Mouse (Mus musculus) natural killer cell, adult 2 months (primary cell): ENCODE measurements around the gene Mtf1.

ENCODE experiments used
- DNase-seq, 2 experiments: peaks; one replicate each; pipeline ENCODE4 v3.0.0; 2022; ENCODE audit warnings: low spot score in 2 of 2

Gene Mtf1

DNA sequence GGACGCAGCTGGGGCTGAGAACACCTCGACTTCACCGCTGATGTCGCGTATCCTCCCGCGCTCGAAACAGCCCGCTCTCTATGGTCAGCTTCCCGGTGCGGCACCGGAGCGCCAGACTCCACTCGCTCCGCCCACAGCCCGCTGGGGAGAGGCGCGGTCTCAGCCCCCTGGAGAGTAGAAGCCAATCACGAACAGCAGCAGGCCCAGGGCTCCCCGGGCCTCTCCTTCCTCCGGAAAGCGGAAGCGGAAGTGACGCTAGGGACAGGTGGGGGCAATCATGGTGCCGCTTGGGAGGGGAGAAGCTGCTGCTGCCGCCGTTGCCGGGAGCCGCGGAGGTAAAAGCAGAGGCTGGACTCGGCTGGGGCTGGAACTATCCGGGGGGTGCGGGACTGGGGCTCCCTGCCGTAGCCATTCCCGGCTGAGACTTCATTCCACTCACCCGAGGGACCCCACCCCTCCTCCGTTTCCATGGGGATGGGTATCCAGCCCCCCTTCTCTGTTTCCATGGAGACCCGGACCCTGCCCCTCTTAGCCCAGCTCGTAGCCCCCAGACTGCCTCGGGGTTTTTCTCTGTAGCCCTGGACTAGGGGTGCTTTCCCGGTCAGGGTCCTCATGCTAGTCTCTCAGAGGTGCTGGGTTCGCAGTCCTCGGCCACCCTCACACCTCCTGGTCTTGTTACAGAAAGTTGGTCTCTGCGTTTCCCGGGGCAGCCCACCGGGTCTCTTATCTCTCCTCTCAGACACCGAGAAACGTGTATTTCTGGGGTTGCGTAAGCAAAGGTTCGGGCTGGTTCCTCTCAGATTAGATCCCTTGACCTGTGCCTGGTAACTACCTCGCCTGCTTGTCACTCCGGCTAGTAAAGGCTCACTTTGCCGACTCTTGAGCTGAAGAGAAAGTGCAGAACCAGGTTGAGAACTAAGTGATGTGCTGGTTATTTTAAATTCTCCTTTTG lies 681 bp downstream of the Mtf1 start:
- DNase-seq: peak; percentile 96 to 97

GRCm38 (mm10) chr4:124803406-124803805 lies 1.5 kb downstream of the Mtf1 start:
- no peak for DNase-seq

- DNase-seq: no peak
Observed at GRCm38 (mm10) chr4:124808511-124808910, 6.6 kb downstream of the Mtf1 start.

GRCm38 (mm10) chr4:124809136-124809883 lies 7.4 kb downstream of the Mtf1 start:
- no peak for DNase-seq

- no peak for DNase-seq
Observed at GRCm38 (mm10) chr4:124810056-124810455, 8.2 kb downstream of the Mtf1 start.

- DNase-seq: no peak
Observed at GRCm38 (mm10) chr4:124811347-124811975, 9.6 kb downstream of the Mtf1 start.

- DNase-seq: no peak
Observed at GRCm38 (mm10) chr4:124815901-124816300, 14.0 kb downstream of the Mtf1 start.

DNA sequence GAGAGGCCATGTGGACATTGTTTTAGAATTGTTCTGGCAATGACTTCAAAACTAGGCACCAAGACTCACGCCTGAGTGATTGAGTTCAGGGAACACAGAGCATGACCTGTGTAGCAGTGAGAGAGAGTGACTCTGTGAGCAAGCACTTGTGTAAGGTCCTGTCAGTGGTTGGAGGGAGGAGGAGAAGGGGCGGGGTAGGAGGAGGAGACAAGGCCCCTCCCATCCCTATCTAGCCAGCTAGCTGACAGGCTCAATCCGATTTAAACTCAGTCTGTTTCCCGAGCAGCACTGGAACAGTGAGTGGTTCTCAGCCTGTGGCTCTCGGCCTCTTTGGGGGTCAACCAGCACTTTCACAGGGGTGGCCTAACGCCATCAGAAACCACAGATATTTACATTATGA lies 15.9 kb downstream of the Mtf1 start:
- DNase-seq: no peak

GRCm38 (mm10) chr4:124818832-124819231 lies 16.9 kb downstream of the Mtf1 start:
- no peak for DNase-seq

DNA sequence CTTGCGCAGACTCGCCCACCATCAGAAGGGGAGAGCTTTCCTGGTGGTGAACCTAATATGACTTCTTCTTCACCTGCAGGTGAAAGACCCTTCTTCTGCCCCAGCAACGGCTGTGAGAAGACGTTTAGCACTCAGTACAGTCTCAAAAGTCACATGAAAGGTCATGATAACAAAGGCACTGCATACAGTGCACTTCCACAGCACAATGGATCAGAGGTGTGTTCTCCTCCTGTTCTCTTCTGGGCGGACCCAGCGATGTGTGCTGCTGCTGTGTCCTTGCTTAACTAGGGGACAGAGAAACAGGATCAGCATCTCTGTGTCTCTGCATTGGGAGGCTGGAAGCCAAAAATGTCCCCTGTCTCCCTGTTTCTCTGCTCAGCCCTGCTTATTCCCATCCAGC lies 23.1 kb downstream of the Mtf1 start:
- no peak for DNase-seq

DNA sequence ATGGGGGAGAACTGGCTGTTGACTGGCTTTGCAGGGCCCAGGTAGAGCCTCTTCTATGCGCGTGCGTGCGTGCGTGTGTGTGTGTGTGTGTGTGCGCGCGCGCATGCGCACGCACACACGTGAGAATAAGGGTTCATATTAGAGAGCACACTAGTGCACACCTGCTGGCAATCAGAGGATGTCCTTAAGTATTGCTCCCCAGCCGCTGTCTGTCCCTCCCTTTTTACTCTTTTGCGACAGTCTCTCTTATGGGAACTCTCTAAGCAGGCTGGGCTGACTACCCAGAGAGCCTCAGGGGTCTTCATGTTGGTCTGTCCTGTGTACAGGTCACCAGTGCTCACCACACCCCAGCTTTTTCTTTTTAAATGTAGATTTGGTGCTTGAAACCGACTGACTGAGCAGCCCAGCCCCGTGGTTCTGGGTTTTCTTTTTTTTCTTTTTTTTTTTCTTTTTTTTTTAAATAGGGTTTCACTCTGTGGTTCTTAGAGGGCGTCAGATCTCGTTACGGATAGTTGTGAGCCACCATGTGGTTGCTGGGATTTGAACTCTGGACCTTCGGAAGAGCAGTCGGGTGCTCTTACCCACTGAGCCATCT lies 23.6 kb downstream of the Mtf1 start:
- no peak for DNase-seq

DNA sequence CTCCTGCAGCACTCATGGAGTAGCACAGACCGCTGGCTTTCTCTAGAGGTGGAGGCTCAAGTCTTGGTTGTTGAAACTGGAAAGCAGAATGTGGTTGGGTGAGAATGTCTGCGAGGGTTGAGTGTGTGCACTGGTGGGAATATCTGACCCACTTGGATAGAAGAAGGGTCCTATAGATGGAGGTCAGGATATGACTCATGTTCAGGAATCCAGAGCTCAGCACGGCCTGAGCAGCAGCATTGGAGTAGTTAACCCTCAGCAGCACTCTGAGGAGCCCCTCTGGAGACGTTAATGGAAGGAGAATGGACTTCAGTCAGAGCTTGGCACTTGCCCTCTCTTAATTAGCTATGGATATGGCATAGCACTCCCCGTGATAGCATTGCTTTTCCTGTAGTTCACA lies 27.8 kb downstream of the Mtf1 start:
- DNase-seq: no peak

DNA sequence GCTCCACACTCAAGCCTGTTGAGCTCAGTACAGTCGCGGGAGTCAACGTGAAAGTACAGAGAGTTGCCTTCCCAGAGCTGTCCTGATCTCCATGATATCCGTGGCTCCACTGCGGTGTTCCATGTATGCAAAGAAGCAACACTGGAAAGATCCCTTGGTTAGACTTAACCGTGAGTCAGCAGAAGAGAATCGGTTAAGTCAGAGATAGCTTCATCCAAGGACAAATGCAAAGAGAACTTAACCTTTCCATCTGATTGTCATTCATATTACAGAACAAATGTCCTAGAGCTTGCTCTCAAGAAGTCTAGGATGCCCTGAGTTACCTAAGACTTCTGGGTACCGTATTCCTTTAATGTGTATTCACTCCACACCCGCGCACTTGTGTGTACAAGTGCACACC lies 30.9 kb downstream of the Mtf1 start:
- no peak for DNase-seq

- DNase-seq: no peak
Observed at GRCm38 (mm10) chr4:124838035-124838700, 36.3 kb downstream of the Mtf1 start.

- peak in 1 of 2 experiments; percentile 15 for DNase-seq
Observed at GRCm38 (mm10) chr4:124840998-124841397, 39.1 kb downstream of the Mtf1 start.

- DNase-seq: peak in 1 of 2 experiments; percentile 31
Observed at GRCm38 (mm10) chr4:124843493-124843892, 41.6 kb downstream of the Mtf1 start.

GRCm38 (mm10) chr4:124847573-124847972 lies 45.7 kb downstream of the Mtf1 start:
- DNase-seq: peak; percentile 72 to 81

GRCm38 (mm10) chr4:124849631-124850260 lies 47.8 kb downstream of the Mtf1 start:
- no peak for DNase-seq

DNA sequence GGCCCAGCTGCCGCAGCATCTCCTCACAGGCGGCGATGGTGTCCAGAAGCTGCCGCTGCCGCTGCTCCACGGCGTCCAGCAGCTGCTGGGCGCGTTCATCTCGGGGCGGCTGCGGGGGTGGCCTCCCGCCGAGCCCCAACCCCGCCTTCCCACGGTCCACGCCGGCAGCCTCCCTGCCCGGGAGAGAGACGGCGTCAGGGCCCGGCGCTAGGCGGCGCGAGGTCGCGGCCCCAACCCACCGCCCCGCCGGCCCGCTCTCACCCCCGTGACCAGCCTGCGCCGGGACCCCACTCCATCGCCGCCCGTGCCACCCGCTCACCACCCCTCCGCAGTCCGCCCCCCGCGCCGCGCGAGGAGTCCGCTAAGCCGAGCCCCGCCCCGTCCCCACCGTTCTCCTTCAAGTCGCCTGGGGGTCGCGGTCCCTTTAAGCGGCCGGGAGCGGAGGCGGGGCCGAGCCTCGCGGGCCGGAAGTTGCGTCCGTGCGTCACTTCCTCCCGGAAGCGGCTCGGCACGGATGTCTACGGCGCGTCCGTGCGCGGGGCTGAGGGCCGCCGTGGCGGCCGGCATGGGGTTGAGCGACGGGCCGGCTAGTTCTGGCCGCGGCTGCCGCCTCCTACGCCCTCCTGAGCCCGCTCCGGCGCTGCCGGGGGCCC lies 48.5 kb downstream of the Mtf1 start, which contains the start of gene Yrdc:
TSS of gene Yrdc (plus strand) at position 419 of the 653 bp plus-strand sequence.
- peak; percentile 89 to 90 for DNase-seq
